Mouse (Mus musculus) CH12.LX (cell line): ENCODE measurements around the gene E430018J23Rik. TPM values are rescaled to one million over a fixed set of nuclear protein-coding genes. Genes with fewer than 3 reads are reported as not detected.

ENCODE experiments used
- DNase-seq: peaks from one replicate; pipeline ENCODE4 v3.0.0-alpha.2; 2013; ENCODE audit errors: extremely low read depth
- H3K27ac ChIP-seq: 2 replicates; pipeline ENCODE4 v1.5.1; 2012; ENCODE audit warnings: low read depth, mild to moderate bottlenecking, control low read depth, moderate library complexity; ENCODE audit not compliant: insufficient read depth
- H3K27me3 ChIP-seq: replicated peaks from 2 replicates; pipeline ENCODE3; 2012; ENCODE audit warnings: inconsistent platforms
- H3K36me3 ChIP-seq, 2 experiments: replicated peaks in 1 of 2; 2 replicates each; pipeline versions ENCODE3 to v1.6.1; 2012; ENCODE audit warnings: inconsistent platforms in 1 of 2, low read length in 1 of 2, mild to moderate bottlenecking in 1 of 2, mixed read lengths in 1 of 2, moderate library complexity in 1 of 2; ENCODE audit not compliant: control insufficient read depth in 1 of 2, insufficient read depth in 1 of 2
- H3K4me1 ChIP-seq, 2 experiments: 2 replicates each; pipeline ENCODE4 v1.6.1; 2012; ENCODE audit warnings: inconsistent platforms in 1 of 2, moderate library complexity in 1 of 2; ENCODE audit not compliant: insufficient read depth in 2 of 2, control insufficient read depth in 1 of 2
- H3K4me2 ChIP-seq: 2 replicates; pipeline ENCODE4 v1.6.1; 2012; ENCODE audit warnings: low read depth, mild to moderate bottlenecking, control low read depth; ENCODE audit not compliant: poor library complexity, insufficient read depth, severe bottlenecking
- H3K4me3 ChIP-seq, 3 experiments: fragments of 150-350 bp in 1 of 3; sonication (generic) in 1 of 3; replicated peaks in 1 of 3; 2 replicates each; pipeline versions ENCODE3 to v1.5.1; 2011 to 2012; ENCODE audit warnings: low read depth in 2 of 3, low read length in 2 of 3, mild to moderate bottlenecking in 2 of 3, moderate library complexity in 2 of 3, control low read depth in 1 of 3, improper control_type of control experiment in 1 of 3, inconsistent platforms in 1 of 3, mixed read lengths in 1 of 3; ENCODE audit not compliant: poor library complexity in 1 of 3
- H3K79me2 ChIP-seq: replicated peaks from 2 replicates; pipeline ENCODE4 v1.6.1; 2012; ENCODE audit warnings: mild to moderate bottlenecking, moderate library complexity; ENCODE audit not compliant: control insufficient read depth, poor library complexity, insufficient read depth, severe bottlenecking; ENCODE audit errors: extremely low read depth
- H3K9ac ChIP-seq: 2 replicates; pipeline ENCODE4 v1.6.1; 2012; ENCODE audit warnings: low read depth, mild to moderate bottlenecking, control low read depth, moderate library complexity; ENCODE audit not compliant: insufficient read depth
- H3K9me3 ChIP-seq: replicated peaks from 2 replicates; pipeline ENCODE3; 2012; ENCODE audit warnings: low read length, inconsistent platforms, mixed read lengths
- BHLHE40 ChIP-seq: IDR thresholded peaks from 2 replicates; pipeline ENCODE4 v1.6.1; 2011; ENCODE audit warnings: mild to moderate bottlenecking, low read depth, low read length, improper control_type of control experiment
- GABPA ChIP-seq: IDR thresholded peaks from 2 replicates; pipeline ENCODE4 v1.6.1; 2012; ENCODE audit warnings: low read depth, low read length, improper control_type of control experiment, inconsistent platforms; ENCODE audit not compliant: insufficient replicate concordance
- IRF4 ChIP-seq: IDR thresholded peaks from 2 replicates; pipeline ENCODE4 v1.6.1; 2014; ENCODE audit warnings: low read depth, mild to moderate bottlenecking, inconsistent platforms, low read length, improper control_type of control experiment
- JUN ChIP-seq: IDR thresholded peaks from 2 replicates; pipeline ENCODE4 v1.6.1; 2011; ENCODE audit warnings: low read depth, mild to moderate bottlenecking, low read length, improper control_type of control experiment, moderate library complexity; ENCODE audit not compliant: insufficient read depth
- JUND ChIP-seq: conservative IDR thresholded peaks from 2 replicates; pipeline ENCODE4 v1.6.1; 2011; ENCODE audit warnings: low read depth, low read length, improper control_type of control experiment
- KAT2A ChIP-seq: IDR thresholded peaks from 2 replicates; pipeline ENCODE4 v1.6.1; 2012; ENCODE audit warnings: low read length, improper control_type of control experiment, inconsistent platforms; ENCODE audit not compliant: insufficient replicate concordance
- MAX ChIP-seq: IDR thresholded peaks from 2 replicates; pipeline ENCODE4 v1.6.1; 2011; ENCODE audit warnings: low read length, improper control_type of control experiment
- MYC ChIP-seq: IDR thresholded peaks from 2 replicates; pipeline ENCODE4 v1.6.1; 2011; ENCODE audit warnings: low read depth, mild to moderate bottlenecking, improper control_type of control experiment, low read length
- POLR2A ChIP-seq: IDR thresholded peaks from 2 replicates; pipeline ENCODE4 v1.6.1; 2011; ENCODE audit warnings: low read depth, mild to moderate bottlenecking, improper control_type of control experiment, low read length
- RAD21 ChIP-seq: IDR thresholded peaks from 2 replicates; pipeline ENCODE4 v1.6.1; 2011; ENCODE audit warnings: low read depth, mild to moderate bottlenecking, low read length, improper control_type of control experiment, moderate library complexity
- RCOR1 ChIP-seq: conservative IDR thresholded peaks from 2 replicates; pipeline ENCODE4 v1.6.1; 2012; ENCODE audit warnings: low read depth, mild to moderate bottlenecking, inconsistent platforms, low read length, improper control_type of control experiment
- SIN3A ChIP-seq: IDR thresholded peaks from 2 replicates; pipeline ENCODE4 v1.6.1; 2012; ENCODE audit warnings: low read length, improper control_type of control experiment, inconsistent platforms
- SMC3 ChIP-seq: IDR thresholded peaks from 2 replicates; pipeline ENCODE4 v1.6.1; 2011; ENCODE audit warnings: low read depth, low read length, improper control_type of control experiment
- USF2 ChIP-seq: conservative IDR thresholded peaks from 2 replicates; pipeline ENCODE4 v1.6.1; 2011; ENCODE audit warnings: low read depth, low read length, improper control_type of control experiment
- ZC3H11A ChIP-seq: IDR thresholded peaks from 2 replicates; pipeline ENCODE4 v1.6.1; 2012; ENCODE audit warnings: low read depth, mild to moderate bottlenecking, inconsistent platforms, low read length, improper control_type of control experiment
- ZKSCAN1 ChIP-seq: IDR thresholded peaks from 2 replicates; pipeline ENCODE4 v1.6.1; 2012; ENCODE audit warnings: low read depth, inconsistent platforms, low read length, improper control_type of control experiment, borderline replicate concordance
- ZMIZ1 ChIP-seq: IDR thresholded peaks from 2 replicates; pipeline ENCODE4 v1.6.1; 2012; ENCODE audit warnings: low read depth, mild to moderate bottlenecking, inconsistent platforms, low read length, improper control_type of control experiment
- dilution Hi-C: fragments of 300-500 bp; cut with MboI; formaldehyde crosslinking; loops from 2 replicates; pipeline ENCODE4 v1.14.3; 2020; ENCODE audit warnings: low sequenced_read_pairs; ENCODE audit not compliant: extremely low pct_unique_long_range_greater_than_20kb, extremely low pct_ligation_motif_present
- in situ Hi-C: fragments of 300-500 bp; cut with MboI; formaldehyde crosslinking; loops from 3 replicates; pipeline ENCODE4 v1.14.3; 2019; ENCODE audit warnings: low sequenced_read_pairs, low pct_ligation_motif_present, low pct_unique_long_range_greater_than_20kb, mixed read lengths
- polyA plus RNA-seq: library from polyadenylated mRNA; unstranded; fragments of >175 nt; gene quantifications from 2 replicates; pipeline ENCODE4 v1.2.1, GENCODE M21; 2012; ENCODE audit warnings: low read depth; ENCODE audit not compliant: insufficient read length
- total RNA-seq, 2 experiments: library from RNA; depleted of rRNA; stranded (reverse); fragments of 300-350 nt in 1 of 2; fragments of >200 nt in 1 of 2; gene quantifications; 2 replicates each; pipeline ENCODE4 v1.2.3; 2012 to 2014

The E430018J23Rik gene
- total and polyA plus RNA-seq, 3 experiments, result 3.8 to 9.2 (median 8.9) TPM

DNA sequence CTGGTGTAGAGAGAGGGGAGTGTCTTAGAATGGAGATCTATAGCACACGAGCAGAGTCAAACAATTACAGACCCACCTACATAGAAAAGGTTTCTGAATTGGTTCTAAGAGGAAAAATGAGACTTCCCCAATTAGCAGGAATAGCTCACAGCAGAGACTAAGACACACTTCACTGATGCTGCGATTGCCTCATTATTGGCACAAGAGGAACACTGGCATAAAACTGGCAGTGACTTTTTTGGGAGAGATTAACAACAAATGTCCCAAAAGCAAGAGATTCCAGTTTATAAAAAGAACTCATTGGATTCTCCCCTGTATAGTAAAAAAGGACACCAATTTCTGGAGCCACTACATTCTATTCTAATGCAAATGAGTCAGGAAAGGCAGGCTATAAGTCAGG lies 35.6 kb downstream of the E430018J23Rik start:
- in situ Hi-C loops, result loop anchor here (25.0 kb wide), 1 partner anchor 404 kb away; the partner anchor contains the start of gene Orai3
- peaks cover 16% of the 10 kb centered on the region for H3K27me3 ChIP-seq
- dilution Hi-C loops, result no loop called here
- no peak overlapping the region for H3K27ac ChIP-seq
- no peak overlapping the region for H3K4me2 ChIP-seq
- no peaks in the 10 kb centered on the region for H3K79me2 ChIP-seq
- TF ChIP-seq GABPA, result no peak
- no peak for TF ChIP-seq MAX
- no peak for TF ChIP-seq ZC3H11A
- TF ChIP-seq POLR2A, result no peak
- no peak for TF ChIP-seq SIN3A
- TF ChIP-seq ZMIZ1, result no peak
- no peak for TF ChIP-seq RCOR1
- no peak for TF ChIP-seq RAD21
- no peak for TF ChIP-seq KAT2A
- TF ChIP-seq SMC3, result no peak
- no peak for TF ChIP-seq MYC
- no peak for TF ChIP-seq JUN
- no peak for TF ChIP-seq IRF4
- H3K9me3 ChIP-seq, result peaks cover 5% of the 10 kb centered on the region
- no peak overlapping the region for H3K9ac ChIP-seq
- H3K4me3 ChIP-seq, result no peak overlapping the region
- no peak for DNase-seq
- H3K36me3 ChIP-seq, result no peaks in the 10 kb centered on the region
- no peaks in the 10 kb centered on the region for H3K4me1 ChIP-seq

DNA sequence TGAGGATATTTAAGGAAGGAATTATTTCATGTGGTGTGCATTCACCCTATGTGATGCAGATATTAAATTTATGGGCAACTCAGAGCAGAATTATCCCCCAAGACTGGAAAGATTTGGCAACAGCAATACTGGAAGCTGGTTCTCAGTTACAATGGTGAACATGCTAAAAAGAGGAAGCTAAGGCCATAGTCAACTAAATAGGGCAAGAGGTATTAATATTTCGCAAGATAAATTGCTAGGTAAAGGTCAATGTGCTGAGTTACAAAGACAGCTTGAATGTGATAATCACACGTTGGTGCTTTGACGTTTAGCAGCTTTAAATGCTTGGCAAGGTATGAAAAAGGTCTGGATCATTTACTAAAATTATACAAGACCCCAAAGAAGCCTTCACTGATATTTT lies 37.6 kb downstream of the E430018J23Rik start:
- Histone ChIP-seq H3K4me1 (no peaks in the 10 kb centered on the region), H3K27ac (no peak overlapping the region), H3K79me2 (no peaks in the 10 kb centered on the region), H3K9ac (no peak overlapping the region), H3K9me3 (peaks cover 5% of the 10 kb centered on the region), H3K36me3 (no peaks in the 10 kb centered on the region), H3K4me2 (no peak overlapping the region), H3K27me3 (peaks cover 14% of the 10 kb centered on the region), H3K4me3 (no peak overlapping the region)
- dilution Hi-C loops, result no loop called here
- no peak for DNase-seq
- TF ChIP-seq BHLHE40 (no peak), ZKSCAN1 (no peak), KAT2A (no peak), ZC3H11A (no peak), USF2 (no peak), JUND (no peak), IRF4 (no peak)
- in situ Hi-C loops, result loop anchor here (25.0 kb wide), 1 partner anchor 407 kb away; the partner anchor contains the start of gene Orai3
